Mouse (Mus musculus): ENCODE results near the gene Rhot2.

- TF ChIP-seq CTCF (IDR thresholded peaks at IDR 0.05; ENCODE audit: borderline replicate concordance, control insufficient read depth, extremely low read depth, insufficient read depth, low read length, poor library complexity) = no peak
- TF ChIP-seq POLR2A (IDR thresholded peaks at IDR 0.05; ENCODE audit: control insufficient read depth, extremely low read depth, insufficient read depth, low read length, poor library complexity) = no peak
Observed at GRCm38 (mm10) chr17:25791320-25791842, 53.3 kb downstream of the Rhot2 start.
